Mouse (Mus musculus): ENCODE measurements around the gene Cgrrf1.

Gene Cgrrf1

DNA sequence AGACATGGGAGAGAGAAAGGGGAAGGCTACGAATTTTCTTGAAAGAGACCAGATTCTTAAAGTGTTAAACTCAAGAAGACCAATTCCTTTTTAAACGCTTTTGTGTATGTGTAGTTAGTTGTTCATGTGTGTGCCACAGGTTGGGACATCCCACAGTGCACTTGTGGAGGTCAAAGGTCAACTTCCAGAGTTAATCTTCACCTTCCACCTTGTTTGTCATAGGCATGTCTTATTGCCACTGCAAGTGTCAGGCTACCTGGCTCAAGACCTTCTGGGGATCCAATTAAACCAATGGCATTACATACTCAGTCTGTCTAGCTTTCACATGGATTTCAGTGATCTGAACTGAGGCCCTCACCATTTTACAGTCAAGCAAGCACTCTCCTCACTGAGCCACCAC, 7.9 kb upstream of the Cgrrf1 start:
- no peak for DNase-seq (ENCODE audit: low spot score)

DNA sequence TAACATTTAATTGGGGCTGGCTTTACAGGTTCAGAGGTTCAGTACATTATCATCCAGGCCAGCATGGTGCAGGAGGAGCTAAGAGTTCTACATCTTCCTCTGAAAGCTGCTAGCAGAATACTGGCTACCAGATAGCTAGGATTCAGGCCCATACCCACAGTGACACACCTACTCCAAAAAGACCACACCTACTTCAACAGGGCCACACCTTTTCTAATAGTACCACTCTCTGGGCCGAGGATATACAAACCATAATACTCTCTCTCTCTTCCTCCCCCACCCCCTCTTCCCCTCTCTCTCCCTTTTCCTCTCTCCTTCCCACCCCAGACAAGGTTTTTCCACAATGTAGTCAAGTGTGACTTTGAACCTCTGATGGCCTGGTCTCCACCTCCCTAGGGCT, 4.5 kb upstream of the Cgrrf1 start:
- no peak for DNase-seq (ENCODE audit: low spot score)

GRCm38 (mm10) chr14:46831295-46831694, 630 bp upstream of the Cgrrf1 start:
- DNase-seq (ENCODE audit: low spot score), result no peak

DNA sequence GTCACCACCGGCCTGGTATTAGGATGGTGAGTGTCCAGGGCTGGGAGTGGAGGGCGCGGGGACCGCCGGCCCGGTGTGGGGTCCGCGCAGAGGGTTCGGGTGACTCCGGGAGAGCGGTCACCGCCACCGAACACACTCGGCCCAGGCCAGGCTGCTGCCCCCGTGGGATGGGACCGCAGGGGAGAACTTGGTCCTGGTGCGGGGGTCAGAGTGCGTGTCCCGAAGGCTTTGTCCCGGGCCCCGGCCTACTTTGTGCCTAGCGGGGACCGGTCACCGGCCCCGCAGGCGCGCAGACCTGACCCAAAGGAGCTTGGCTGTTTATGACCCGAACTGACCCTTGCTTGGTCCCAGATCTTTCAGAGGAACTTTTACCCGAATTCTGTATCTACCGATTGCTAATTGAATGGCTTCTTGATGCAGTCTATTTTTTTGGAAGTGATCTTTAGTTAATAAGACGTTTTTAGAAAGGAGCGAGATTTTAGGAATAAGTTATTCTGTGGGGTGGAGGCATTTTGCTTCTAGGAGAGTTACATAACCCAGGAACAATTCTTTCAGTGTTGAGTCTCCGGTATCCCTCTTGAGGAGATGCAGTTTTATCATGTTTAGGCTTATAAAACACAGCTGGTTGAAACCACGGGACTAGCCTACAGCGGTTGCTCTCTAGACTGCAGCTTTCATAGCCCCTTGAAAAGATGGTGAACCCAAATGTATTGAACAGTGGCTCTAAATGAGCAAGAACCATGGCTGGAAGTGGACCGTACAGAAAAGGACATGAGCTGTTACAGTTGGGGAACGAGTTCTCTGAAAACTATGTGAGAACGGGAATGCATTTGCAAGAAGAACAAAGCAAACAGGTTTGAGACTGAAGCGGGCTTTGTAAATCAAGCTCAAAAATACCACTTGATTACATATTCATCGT, 688 bp downstream of the Cgrrf1 start:
- no peak for DNase-seq (ENCODE audit: low spot score)

DNA sequence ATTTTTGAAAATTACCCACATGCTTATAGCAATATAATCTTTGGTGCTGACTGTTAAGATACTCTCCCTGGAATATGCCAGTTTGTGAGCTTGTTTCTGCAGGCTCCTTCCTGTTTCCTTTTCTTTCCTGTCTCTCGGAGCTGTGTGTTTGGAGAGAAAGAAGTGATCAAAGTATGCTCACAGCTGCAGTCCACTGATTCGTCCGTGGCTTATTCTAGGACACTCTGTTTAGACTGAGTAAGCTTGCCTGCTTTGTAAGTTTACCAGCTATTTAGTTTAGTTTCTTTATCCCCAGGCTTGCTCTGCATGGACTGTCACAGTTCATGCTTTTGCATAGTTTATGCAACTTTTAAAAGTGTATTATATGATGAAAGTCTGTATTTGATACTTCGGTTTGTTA, 7.4 kb downstream of the Cgrrf1 start:
- DNase-seq (ENCODE audit: low spot score), result no peak

GRCm38 (mm10) chr14:46845706-46846105, 13.8 kb downstream of the Cgrrf1 start:
- DNase-seq (ENCODE audit: low spot score), result no peak

DNA sequence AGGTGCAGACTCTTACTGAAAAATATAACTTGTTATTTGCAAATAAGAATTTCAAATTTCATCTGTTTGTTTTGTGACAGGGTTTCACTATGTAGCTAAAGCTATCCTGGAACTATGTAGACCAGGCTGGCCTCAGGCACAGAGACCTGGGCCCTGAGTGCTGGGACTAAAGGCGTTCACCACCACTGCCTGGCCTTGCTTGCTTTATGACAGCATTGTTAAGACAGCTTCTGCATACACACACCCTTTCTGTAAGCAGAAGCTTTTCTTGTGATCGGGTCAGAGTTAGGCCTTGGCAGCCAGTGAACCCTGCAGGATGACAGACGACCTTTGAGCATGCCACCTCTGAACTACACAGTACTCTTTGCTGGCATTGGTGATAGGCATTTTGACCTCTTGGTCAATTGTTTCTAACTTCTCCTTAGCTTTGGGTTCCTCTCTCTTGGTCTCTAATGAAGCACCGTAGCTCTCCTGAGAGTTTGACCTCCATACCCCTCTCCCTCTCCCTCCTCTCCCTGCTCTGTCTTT, 16.2 kb downstream of the Cgrrf1 start:
- DNase-seq (ENCODE audit: low spot score), result no peak

DNA sequence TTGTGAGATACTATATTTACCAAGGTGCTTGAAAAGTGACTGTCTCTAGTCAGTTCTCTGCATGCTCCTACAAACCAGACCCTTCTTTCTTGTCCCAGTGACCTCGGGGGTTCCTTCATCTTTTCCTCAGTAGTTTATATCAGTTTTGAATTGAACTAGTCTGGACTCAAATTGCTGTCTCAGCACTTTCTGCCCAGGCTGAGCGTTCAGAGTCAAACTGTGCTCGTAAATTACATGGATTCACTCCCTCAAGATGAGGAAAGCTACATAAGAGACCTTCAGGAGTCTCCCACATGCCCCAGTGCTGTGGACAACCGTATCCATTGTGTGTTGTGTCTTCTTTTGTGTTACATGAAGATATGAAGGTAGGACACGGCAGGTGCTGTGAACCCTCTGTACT, 16.8 kb downstream of the Cgrrf1 start:
- DNase-seq (ENCODE audit: low spot score), result no peak

DNA sequence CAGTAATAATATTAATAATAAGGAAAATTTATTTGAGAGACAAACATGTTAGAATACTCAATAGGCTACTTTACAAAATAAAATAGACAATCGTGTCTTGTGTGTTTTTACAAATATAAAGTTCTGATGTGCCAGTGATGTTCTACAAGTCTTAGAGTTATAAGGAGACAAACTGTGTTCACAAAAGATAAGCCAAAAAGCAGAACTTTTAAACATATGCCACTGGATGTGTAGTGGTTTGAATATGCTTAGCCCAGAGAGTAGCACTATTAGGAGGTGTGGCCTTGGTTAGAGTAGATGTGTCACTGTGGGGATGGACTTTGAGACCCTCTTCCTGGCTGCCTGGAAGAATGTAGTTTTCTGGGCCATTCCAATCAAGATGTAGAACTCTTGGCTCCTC, 17.8 kb downstream of the Cgrrf1 start:
- DNase-seq (ENCODE audit: low spot score), result no peak

- no peak for DNase-seq (ENCODE audit: low spot score)
Observed at GRCm38 (mm10) chr14:46853677-46854076, 21.8 kb downstream of the Cgrrf1 start.

DNA sequence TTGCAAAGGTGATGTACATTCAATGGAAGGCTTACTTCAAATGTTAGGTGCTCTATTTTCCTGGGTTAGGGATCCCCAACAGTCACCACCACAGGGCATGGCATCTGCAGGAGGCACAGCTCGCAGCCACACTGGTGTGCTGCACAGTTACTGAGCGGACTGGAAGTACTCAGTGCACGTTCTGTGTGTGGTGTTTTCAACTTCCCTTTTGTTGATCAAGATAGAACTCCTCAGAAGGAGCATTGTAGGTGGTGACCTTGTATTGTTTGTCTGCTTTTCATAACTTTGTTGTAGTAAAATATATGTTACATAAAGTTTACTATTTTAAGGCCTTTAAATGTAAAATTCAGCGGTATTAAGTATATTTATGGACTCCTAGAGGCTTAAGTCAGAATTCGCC, 31.0 kb downstream of the Cgrrf1 start:
- DNase-seq (ENCODE audit: low spot score), result no peak

DNA sequence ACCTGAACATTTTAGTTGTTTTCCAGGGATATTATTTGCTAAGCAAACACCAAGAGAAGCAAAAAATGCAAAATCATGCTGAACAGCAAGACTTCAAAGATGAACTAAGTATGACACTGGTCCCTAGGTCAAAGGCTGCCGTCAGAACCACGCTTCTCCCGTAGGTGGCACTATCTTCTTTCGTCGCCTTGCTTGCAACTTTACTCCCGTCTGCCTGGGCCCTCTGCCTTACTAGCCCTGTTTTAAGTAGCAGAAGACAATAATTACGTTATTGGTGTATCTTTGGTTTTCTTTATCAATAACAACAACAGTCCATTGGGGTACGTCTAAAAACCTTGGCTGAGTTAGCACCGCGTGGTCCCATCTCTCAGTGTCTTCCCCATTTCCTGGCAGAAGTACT, 49.0 kb downstream of the Cgrrf1 start:
- no peak for DNase-seq (ENCODE audit: low spot score)

DNA sequence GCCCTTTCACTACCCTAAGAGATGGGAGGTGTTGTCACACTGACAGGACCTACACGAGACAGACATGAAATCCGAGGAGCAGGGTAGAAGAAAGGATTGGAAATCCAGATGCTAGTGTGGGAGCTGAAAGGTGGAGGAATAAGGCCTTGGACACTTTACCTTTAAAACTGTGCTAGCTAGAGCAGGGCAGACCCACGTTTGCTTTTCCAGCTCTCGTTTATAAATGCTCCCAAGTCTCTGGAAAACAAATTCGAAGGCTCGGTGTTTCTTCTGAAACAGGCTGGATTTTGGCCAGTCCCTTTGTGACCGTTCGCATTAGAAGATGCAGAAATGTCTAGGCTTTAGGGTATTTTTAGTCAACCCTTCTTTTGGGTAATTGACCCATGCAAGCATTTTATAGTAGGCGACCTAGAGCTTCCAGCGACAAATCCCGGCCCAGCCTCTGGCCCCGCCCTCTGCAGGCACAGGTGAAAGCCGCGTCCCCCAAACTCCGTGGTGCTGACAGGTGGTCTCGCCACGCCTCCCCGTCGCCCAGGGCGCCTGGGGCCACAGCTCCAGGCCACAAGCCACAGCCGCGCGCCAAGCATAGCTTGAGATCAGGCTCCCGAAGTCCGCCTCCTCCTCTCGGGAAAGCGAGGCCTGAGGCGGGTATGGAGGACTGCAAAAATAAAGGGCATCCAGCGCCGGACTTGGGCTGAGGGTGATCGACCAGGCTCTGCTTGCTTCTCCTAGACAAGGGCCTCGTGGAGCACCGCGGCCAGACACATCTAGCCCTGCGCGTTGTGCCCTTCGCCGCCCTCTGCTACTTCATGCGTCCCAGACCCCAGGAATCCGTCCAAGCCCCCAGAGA, 49.9 kb downstream of the Cgrrf1 start:
- peak; percentile 20 for DNase-seq (ENCODE audit: low spot score)

GRCm38 (mm10) chr14:46882431-46883067, 50.6 kb downstream of the Cgrrf1 start, which contains the start of gene Samd4:
Samd4 (plus strand) TSS chr14:46882854.
- DNase-seq (ENCODE audit: low spot score), result peak; percentile 63

DNA sequence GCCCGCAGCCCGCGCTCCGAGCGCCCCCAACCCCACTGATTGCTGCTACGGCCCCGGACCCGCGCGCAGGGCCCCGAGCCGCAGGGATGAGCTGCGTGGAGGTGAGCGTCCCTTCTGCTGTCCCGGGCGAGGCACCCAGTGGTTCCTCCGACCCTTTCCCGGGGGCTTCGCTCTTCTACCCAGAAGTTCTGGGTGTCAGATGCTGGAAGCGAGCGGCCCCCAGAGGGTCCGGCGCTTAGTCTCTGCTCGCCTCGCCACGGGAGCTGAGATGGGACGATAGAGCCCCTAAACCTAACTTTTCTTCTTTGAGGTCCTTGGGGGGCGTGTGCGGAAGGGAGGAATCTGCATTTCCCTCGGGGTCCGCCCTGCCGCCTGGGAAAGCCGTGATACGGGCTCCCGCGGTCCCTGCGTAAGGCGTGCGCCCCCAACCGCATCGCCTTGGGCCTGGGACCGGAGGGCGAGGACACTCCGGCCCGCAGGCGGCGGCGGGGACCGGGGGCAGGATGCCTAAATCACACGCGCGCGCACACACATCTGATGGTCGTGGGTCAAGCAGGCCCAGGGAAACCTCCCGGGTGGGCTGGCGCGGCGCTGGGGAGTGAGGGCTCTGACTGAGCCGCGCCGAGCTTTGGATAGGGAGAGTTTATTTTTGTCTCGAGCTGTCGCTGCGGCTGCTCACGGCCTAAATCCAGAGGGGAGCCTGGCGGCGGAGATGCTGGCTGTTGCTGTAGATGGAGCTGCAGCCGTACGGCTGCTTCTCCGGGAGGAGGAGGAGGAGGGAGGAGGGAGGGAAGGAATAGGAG, 51.3 kb downstream of the Cgrrf1 start:
- DNase-seq (ENCODE audit: low spot score), result peak; percentile 39

- peak; percentile 24 for DNase-seq (ENCODE audit: low spot score)
Observed at GRCm38 (mm10) chr14:46883871-46884441, 52.0 kb downstream of the Cgrrf1 start.

- peak; percentile 50 for DNase-seq (ENCODE audit: low spot score)
Observed at GRCm38 (mm10) chr14:46884701-46885428, 52.9 kb downstream of the Cgrrf1 start.

GRCm38 (mm10) chr14:46885429-46885755, 53.5 kb downstream of the Cgrrf1 start:
- DNase-seq (ENCODE audit: low spot score), result no peak

DNA sequence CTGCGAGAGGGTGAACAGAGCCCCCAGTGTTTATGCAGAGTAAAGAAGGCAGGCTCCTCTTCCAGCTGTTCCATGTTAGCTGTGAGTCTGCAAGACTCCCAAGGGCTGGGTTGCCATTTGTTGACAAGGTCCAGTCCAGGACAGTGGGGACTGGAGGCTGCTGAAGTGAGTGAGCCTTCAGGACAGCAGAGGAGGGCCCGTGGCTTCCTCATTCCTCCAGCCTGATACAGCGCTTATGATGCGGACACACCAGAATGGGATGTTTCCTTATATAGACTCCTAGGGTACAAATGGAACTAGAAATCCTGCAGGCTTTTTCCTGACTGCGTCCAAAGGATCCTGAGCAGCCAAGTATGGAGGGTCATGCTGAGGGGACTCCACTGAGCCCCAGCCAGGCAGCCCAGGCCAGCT, 54.0 kb downstream of the Cgrrf1 start:
- peak; percentile 15 for DNase-seq (ENCODE audit: low spot score)

DNA sequence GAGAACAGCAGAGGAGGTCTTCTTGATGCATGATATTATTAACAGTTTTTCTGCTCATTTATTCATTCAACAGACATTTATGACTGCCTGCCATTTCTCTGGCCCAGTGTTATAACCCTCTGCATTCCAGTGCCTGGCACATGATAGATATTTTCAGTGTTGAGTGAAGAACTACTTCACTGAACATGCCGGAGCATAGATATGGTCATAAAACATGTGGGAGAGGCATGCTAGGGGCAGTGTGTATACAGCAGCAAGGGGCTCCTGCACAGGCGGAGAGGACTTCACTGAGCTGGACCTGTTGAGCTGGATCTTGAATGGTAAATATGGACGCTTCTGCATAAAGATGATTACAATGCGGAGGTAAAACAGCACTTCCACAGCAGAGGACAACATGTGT, 57.2 kb downstream of the Cgrrf1 start:
- DNase-seq (ENCODE audit: low spot score), result no peak
